Mouse (Mus musculus): ENCODE data around the gene Cdk5r1. TPM values are rescaled to one million over a fixed set of nuclear protein-coding genes. Genes with fewer than 3 reads are reported as not detected.

Cdk5r1 gene
- polyA plus RNA-seq, 1 experiment from 2014 or later = 4.8 TPM

GRCm38 (mm10) chr11:80474175-80474691 lies 2.6 kb upstream of the Cdk5r1 start:
- peaks cover 63% of the 10 kb centered on the region for H3K36me3 ChIP-seq (replicated peaks)
- no peak overlapping the region for H3K27ac ChIP-seq (replicated peaks)
- H3K4me3 ChIP-seq = no peak overlapping the region
- no peaks in the 10 kb centered on the region for H3K9me3 ChIP-seq
- H3K27me3 ChIP-seq (replicated peaks; ENCODE audit: low read depth, poor library complexity, severe bottlenecking) = peaks cover 34% of the 10 kb centered on the region
- WGBS = 77% methylated on average over 2 of the region's 2 CpGs
- DNase-seq (ENCODE audit: low spot score) = no peak
- peaks cover 35% of the 10 kb centered on the region for H3K4me1 ChIP-seq

GRCm38 (mm10) chr11:80474846-80475245 lies 2.0 kb upstream of the Cdk5r1 start:
- Histone ChIP-seq H3K27me3 (replicated peaks; ENCODE audit: low read depth, poor library complexity, severe bottlenecking) (peaks cover 40% of the 10 kb centered on the region), H3K36me3 (replicated peaks) (peaks cover 63% of the 10 kb centered on the region), H3K27ac (replicated peaks) (no peak overlapping the region), H3K4me3 (no peak overlapping the region), H3K4me1 (peaks cover 41% of the 10 kb centered on the region), H3K9me3 (no peaks in the 10 kb centered on the region)
- no peak for DNase-seq (ENCODE audit: low spot score)
- WGBS = 92% methylated on average over 11 of the region's 11 CpGs

- 81% methylated on average over 9 of the region's 9 CpGs for WGBS
- H3K36me3 ChIP-seq (replicated peaks) = peaks cover 59% of the 10 kb centered on the region
- H3K4me3 ChIP-seq = no peak overlapping the region
- H3K27ac ChIP-seq (replicated peaks) = peak overlapping the region; percentile 87
- DNase-seq (ENCODE audit: low spot score) = no peak
- H3K4me1 ChIP-seq = peaks cover 44% of the 10 kb centered on the region
- peaks cover 42% of the 10 kb centered on the region for H3K27me3 ChIP-seq (replicated peaks; ENCODE audit: low read depth, poor library complexity, severe bottlenecking)
- no peaks in the 10 kb centered on the region for H3K9me3 ChIP-seq
Measured at GRCm38 (mm10) chr11:80475544-80475943, 1.3 kb upstream of the Cdk5r1 start.

GRCm38 (mm10) chr11:80477341-80478199 lies 747 bp downstream of the Cdk5r1 start:
- H3K4me3 ChIP-seq = peak overlapping the region; percentile 80
- WGBS = 15% methylated on average over 55 of the region's 55 CpGs
- peak overlapping the region; percentile 87 for H3K27ac ChIP-seq (replicated peaks)
- peaks cover 43% of the 10 kb centered on the region for H3K27me3 ChIP-seq (replicated peaks; ENCODE audit: low read depth, poor library complexity, severe bottlenecking)
- peaks cover 42% of the 10 kb centered on the region for H3K36me3 ChIP-seq (replicated peaks)
- no peaks in the 10 kb centered on the region for H3K9me3 ChIP-seq
- H3K4me1 ChIP-seq = peaks cover 52% of the 10 kb centered on the region
- peak; percentile 45 for DNase-seq (ENCODE audit: low spot score)

GRCm38 (mm10) chr11:80478694-80479412 lies 2.0 kb downstream of the Cdk5r1 start:
- H3K9me3 ChIP-seq = no peaks in the 10 kb centered on the region
- no peak for DNase-seq (ENCODE audit: low spot score)
- 0 out of 2 replicates have a peak overlapping the region, but pooled peaks have one; percentile 35 for H3K27ac ChIP-seq (replicated peaks)
- WGBS = 59% methylated on average over 14 of the region's 14 CpGs
- H3K4me1 ChIP-seq = peaks cover 57% of the 10 kb centered on the region
- H3K36me3 ChIP-seq (replicated peaks) = peaks cover 29% of the 10 kb centered on the region
- peak overlapping the region; percentile 80 for H3K4me3 ChIP-seq
- H3K27me3 ChIP-seq (replicated peaks; ENCODE audit: low read depth, poor library complexity, severe bottlenecking) = peaks cover 47% of the 10 kb centered on the region

- peaks cover 62% of the 10 kb centered on the region for H3K4me1 ChIP-seq
- WGBS = 74% methylated on average over 5 of the region's 5 CpGs
- no peak for DNase-seq (ENCODE audit: low spot score)
- H3K27me3 ChIP-seq (replicated peaks; ENCODE audit: low read depth, poor library complexity, severe bottlenecking) = peaks cover 45% of the 10 kb centered on the region
- peaks cover 24% of the 10 kb centered on the region for H3K36me3 ChIP-seq (replicated peaks)
- H3K9me3 ChIP-seq = no peaks in the 10 kb centered on the region
- peak overlapping the region; percentile 35 for H3K27ac ChIP-seq (replicated peaks)
- peak overlapping the region; percentile 80 for H3K4me3 ChIP-seq
Measured at GRCm38 (mm10) chr11:80479425-80479824, 2.6 kb downstream of the Cdk5r1 start.

- H3K4me1 ChIP-seq = peaks cover 66% of the 10 kb centered on the region
- WGBS = 83% methylated on average over 31 of the region's 31 CpGs
- peaks cover 42% of the 10 kb centered on the region for H3K27me3 ChIP-seq (replicated peaks; ENCODE audit: low read depth, poor library complexity, severe bottlenecking)
- H3K36me3 ChIP-seq (replicated peaks) = peaks cover 17% of the 10 kb centered on the region; the same call in 1 of the 2 replicates
- H3K27ac ChIP-seq (replicated peaks) = peak overlapping the region; percentile 35
- no peaks in the 10 kb centered on the region for H3K9me3 ChIP-seq
- peak overlapping the region; percentile 80 for H3K4me3 ChIP-seq
- no peak for DNase-seq (ENCODE audit: low spot score)
Measured at GRCm38 (mm10) chr11:80479906-80480866, 3.4 kb downstream of the Cdk5r1 start.

- Histone ChIP-seq H3K4me3 (peak overlapping the region; percentile 28; the same call in 1 of the 2 replicates), H3K27ac (replicated peaks) (no peak overlapping the region), H3K9me3 (no peaks in the 10 kb centered on the region), H3K4me1 (peaks cover 65% of the 10 kb centered on the region), H3K36me3 (replicated peaks) (peaks cover 17% of the 10 kb centered on the region; the same call in 1 of the 2 replicates), H3K27me3 (replicated peaks; ENCODE audit: low read depth, poor library complexity, severe bottlenecking) (peaks cover 41% of the 10 kb centered on the region)
- WGBS = 81% methylated on average over 13 of the region's 13 CpGs
- no peak for DNase-seq (ENCODE audit: low spot score)
Measured at GRCm38 (mm10) chr11:80481409-80482050, 4.7 kb downstream of the Cdk5r1 start.

GRCm38 (mm10) chr11:80482347-80482746 lies 5.5 kb downstream of the Cdk5r1 start:
- no peaks in the 10 kb centered on the region for H3K9me3 ChIP-seq
- peaks cover 41% of the 10 kb centered on the region for H3K27me3 ChIP-seq (replicated peaks; ENCODE audit: low read depth, poor library complexity, severe bottlenecking)
- WGBS = 80% methylated on average over 10 of the region's 10 CpGs
- peaks cover 64% of the 10 kb centered on the region for H3K4me1 ChIP-seq
- peaks cover 17% of the 10 kb centered on the region; the same call in 1 of the 2 replicates for H3K36me3 ChIP-seq (replicated peaks)
- no peak overlapping the region for H3K4me3 ChIP-seq
- H3K27ac ChIP-seq (replicated peaks) = no peak overlapping the region
- no peak for DNase-seq (ENCODE audit: low spot score)

GRCm38 (mm10) chr11:80482921-80483320 lies 6.1 kb downstream of the Cdk5r1 start:
- 85% methylated on average over 7 of the region's 7 CpGs for WGBS
- Histone ChIP-seq H3K9me3 (no peaks in the 10 kb centered on the region), H3K27me3 (replicated peaks; ENCODE audit: low read depth, poor library complexity, severe bottlenecking) (peaks cover 37% of the 10 kb centered on the region), H3K4me3 (no peak overlapping the region), H3K36me3 (replicated peaks) (peaks cover 17% of the 10 kb centered on the region; the same call in 1 of the 2 replicates), H3K27ac (replicated peaks) (no peak overlapping the region), H3K4me1 (peaks cover 58% of the 10 kb centered on the region)
- no peak for DNase-seq (ENCODE audit: low spot score)

- Histone ChIP-seq H3K36me3 (replicated peaks) (peaks cover 15% of the 10 kb centered on the region; the same call in 1 of the 2 replicates), H3K27ac (replicated peaks) (no peak overlapping the region), H3K9me3 (no peaks in the 10 kb centered on the region), H3K27me3 (replicated peaks; ENCODE audit: low read depth, poor library complexity, severe bottlenecking) (peaks cover 30% of the 10 kb centered on the region), H3K4me3 (no peak overlapping the region), H3K4me1 (peaks cover 56% of the 10 kb centered on the region)
- DNase-seq (ENCODE audit: low spot score) = no peak
- 73% methylated on average over 6 of the region's 6 CpGs for WGBS
Measured at GRCm38 (mm10) chr11:80483536-80484067, 6.8 kb downstream of the Cdk5r1 start.
